Mouse (Mus musculus): ENCODE measurements around the gene Gm42878.
A peak's percentile ranks its signal among the peaks of the same experiment; 100 is the strongest.
"Not testable (repeated sequence)": the region's sequence is repeated elsewhere in the genome, so short reads cannot be mapped to it uniquely, and the experiment has no call there.

The Gm42878 gene

GRCm38 (mm10) chr5:121564468-121564895, 19.2 kb upstream of the Gm42878 start:
- DNase-seq (ENCODE audit: low spot score) = peak; percentile 89

GRCm38 (mm10) chr5:121562436-121562835, 17.2 kb upstream of the Gm42878 start:
- DNase-seq (ENCODE audit: low spot score) = no peak

- no peak for DNase-seq (ENCODE audit: low spot score)
Measured at GRCm38 (mm10) chr5:121549196-121549595, 3.9 kb upstream of the Gm42878 start.

GRCm38 (mm10) chr5:121547084-121547483, 1.8 kb upstream of the Gm42878 start:
- no peak for DNase-seq (ENCODE audit: low spot score)

- DNase-seq (ENCODE audit: low spot score) = peak; percentile 32
Measured at GRCm38 (mm10) chr5:121546530-121546895, 1.2 kb upstream of the Gm42878 start.

- peak; percentile 99 for DNase-seq (ENCODE audit: low spot score)
Measured at GRCm38 (mm10) chr5:121545793-121546529, 679 bp upstream of the Gm42878 start, which contains the start of gene Mapkapk5. Gene Mapkapk5 (minus strand): TSS chr5:121545905.

GRCm38 (mm10) chr5:121543370-121543769, 1.9 kb downstream of the Gm42878 start:
- DNase-seq (ENCODE audit: low spot score) = no peak

- DNase-seq (ENCODE audit: low spot score) = no peak
Measured at GRCm38 (mm10) chr5:121541235-121541634, 4.0 kb downstream of the Gm42878 start.

GRCm38 (mm10) chr5:121540066-121540465, 5.2 kb downstream of the Gm42878 start:
- DNase-seq (ENCODE audit: low spot score) = no peak

GRCm38 (mm10) chr5:121537588-121537987, 7.7 kb downstream of the Gm42878 start:
- no peak for DNase-seq (ENCODE audit: low spot score)

GRCm38 (mm10) chr5:121536921-121537555, 8.2 kb downstream of the Gm42878 start:
- DNase-seq (ENCODE audit: low spot score) = no peak

GRCm38 (mm10) chr5:121535116-121535515, 10.2 kb downstream of the Gm42878 start:
- DNase-seq (ENCODE audit: low spot score) = no peak

- no peak for DNase-seq (ENCODE audit: low spot score)
Measured at GRCm38 (mm10) chr5:121534521-121534920, 10.8 kb downstream of the Gm42878 start.

GRCm38 (mm10) chr5:121526961-121527360, 18.3 kb downstream of the Gm42878 start:
- DNase-seq (ENCODE audit: low spot score) = no peak

- DNase-seq (ENCODE audit: low spot score) = no peak
Measured at GRCm38 (mm10) chr5:121526526-121526925, 18.8 kb downstream of the Gm42878 start.

- no peak for DNase-seq (ENCODE audit: low spot score)
Measured at GRCm38 (mm10) chr5:121525774-121526450, 19.4 kb downstream of the Gm42878 start.

GRCm38 (mm10) chr5:121519758-121520157, 25.5 kb downstream of the Gm42878 start:
- DNase-seq (ENCODE audit: low spot score) = not testable (repeated sequence)

GRCm38 (mm10) chr5:121518983-121519382, 26.3 kb downstream of the Gm42878 start:
- DNase-seq (ENCODE audit: low spot score) = no peak

GRCm38 (mm10) chr5:121510009-121510408, 35.3 kb downstream of the Gm42878 start:
- DNase-seq (ENCODE audit: low spot score) = no peak

GRCm38 (mm10) chr5:121506846-121507245, 38.4 kb downstream of the Gm42878 start:
- no peak for DNase-seq (ENCODE audit: low spot score)

- no peak for DNase-seq (ENCODE audit: low spot score)
Measured at GRCm38 (mm10) chr5:121503231-121503630, 42.1 kb downstream of the Gm42878 start, which contains the start of gene Adam1b. Gene Adam1b (minus strand): TSS chr5:121503435.

GRCm38 (mm10) chr5:121501424-121501996, 43.8 kb downstream of the Gm42878 start:
- DNase-seq (ENCODE audit: low spot score) = not testable (repeated sequence)

Data from ovary, postnatal 14 days (tissue).